Mouse (Mus musculus): ENCODE measurements at regions not wholly inside any gene's neighbourhood (a gene's known extent, or its start where the extent isn't known, plus 50 kb on each side); places are given as distances from the start of the nearest gene placed in this dataset.

- no peak for TF ChIP-seq MAFK (IDR thresholded peaks at IDR 0.05; ENCODE audit: insufficient read depth, low read depth, low read length)
- TF ChIP-seq HCFC1 (IDR thresholded peaks at IDR 0.05; ENCODE audit: borderline replicate concordance, insufficient read depth, low read length): no peak
- TF ChIP-seq CHD2 (IDR thresholded peaks at IDR 0.05; ENCODE audit: low read depth, low read length): no peak
- H3K4me1 ChIP-seq (ENCODE audit: control insufficient read depth in 2 of 2, insufficient read depth in 2 of 2, low read length in 2 of 2, poor library complexity in 1 of 2): no peaks in the 10 kb centered on the region
- no peaks in the 10 kb centered on the region for H3K36me3 ChIP-seq (ENCODE audit: control insufficient read depth, insufficient read depth, low read length, poor library complexity, severe bottlenecking)
- in situ Hi-C loops (cut with MboI; ENCODE audit: low sequenced_read_pairs in 2 of 2, unreplicated experiment in 2 of 2): no loop called here
- no peak for DNase-seq (ENCODE audit: low read depth, low spot score)
- no peak overlapping the region for H3K27ac ChIP-seq (ENCODE audit: insufficient read depth, low read depth, low read length, poor library complexity, severe bottlenecking)
- H3K4me3 ChIP-seq (ENCODE audit: insufficient read depth in 1 of 2, low read depth in 1 of 2, low read length in 2 of 2, poor library complexity in 1 of 2, severe bottlenecking in 1 of 2): no peak overlapping the region
- H3K9me3 ChIP-seq (ENCODE audit: control insufficient read depth, insufficient read depth, low read depth, low read length): no peaks in the 10 kb centered on the region
- H3K9ac ChIP-seq (ENCODE audit: insufficient read depth, low read depth, low read length, poor library complexity, severe bottlenecking): no peak overlapping the region
Measured at GRCm38 (mm10) chr16:55168433-55168832, 129.4 kb downstream of the Zpld1 start.

DNA sequence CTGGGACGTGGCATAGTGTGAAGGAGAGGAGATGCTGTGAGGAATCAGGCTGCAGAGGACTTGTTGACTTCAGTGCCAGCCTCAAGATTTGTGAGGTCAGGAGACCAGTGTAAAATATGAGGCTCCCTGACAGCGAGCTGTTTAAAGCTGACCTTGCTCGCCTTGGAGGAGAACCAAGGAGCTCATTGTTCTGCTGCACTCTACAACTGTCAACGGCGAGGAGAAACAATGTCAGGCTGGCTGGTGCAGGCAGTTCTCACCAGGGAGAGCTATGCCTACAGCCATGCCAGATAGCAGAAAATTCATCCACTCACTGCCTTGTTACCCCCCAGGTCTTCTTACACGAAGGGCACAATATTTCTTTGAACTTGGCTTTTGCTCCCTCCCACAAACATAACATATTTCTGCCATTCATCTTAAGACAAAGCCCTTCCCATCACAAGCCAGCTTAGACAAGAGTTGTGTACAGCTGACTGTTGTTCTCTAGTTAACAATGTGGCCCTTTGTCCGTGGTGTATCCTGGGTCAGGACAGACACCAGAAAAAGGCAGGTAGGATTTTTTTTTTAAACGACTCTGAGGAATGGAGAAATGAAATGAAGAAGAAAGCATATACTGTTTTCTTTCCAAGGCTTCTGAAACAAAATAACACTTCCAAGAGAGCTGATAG is 131.5 kb downstream of the Zpld1 start:
- TF ChIP-seq CHD2 (IDR thresholded peaks at IDR 0.05; ENCODE audit: low read depth, low read length) (no peak), ZNF384 (IDR thresholded peaks at IDR 0.05; ENCODE audit: low read depth, low read length) (no peak), ZC3H11A (IDR thresholded peaks at IDR 0.05; ENCODE audit: borderline replicate concordance, low read depth, low read length) (no peak), MAFK (IDR thresholded peaks at IDR 0.05; ENCODE audit: insufficient read depth, low read depth, low read length) (no peak), HCFC1 (IDR thresholded peaks at IDR 0.05; ENCODE audit: borderline replicate concordance, insufficient read depth, low read length) (no peak)
- in situ Hi-C loops (cut with MboI; ENCODE audit: low sequenced_read_pairs in 2 of 2, unreplicated experiment in 2 of 2): no loop called here
- H3K4me3 ChIP-seq (ENCODE audit: insufficient read depth in 1 of 2, low read depth in 1 of 2, low read length in 2 of 2, poor library complexity in 1 of 2, severe bottlenecking in 1 of 2): no peak overlapping the region
- DNase-seq (ENCODE audit: low read depth, low spot score): no peak
- no peak overlapping the region for H3K27ac ChIP-seq (ENCODE audit: insufficient read depth, low read depth, low read length, poor library complexity, severe bottlenecking)
- H3K9me3 ChIP-seq (ENCODE audit: control insufficient read depth, insufficient read depth, low read depth, low read length): no peaks in the 10 kb centered on the region
- H3K36me3 ChIP-seq (ENCODE audit: control insufficient read depth, insufficient read depth, low read length, poor library complexity, severe bottlenecking): no peaks in the 10 kb centered on the region
- no peak overlapping the region for H3K9ac ChIP-seq (ENCODE audit: insufficient read depth, low read depth, low read length, poor library complexity, severe bottlenecking)
- H3K4me1 ChIP-seq (ENCODE audit: control insufficient read depth in 2 of 2, insufficient read depth in 2 of 2, low read length in 2 of 2, poor library complexity in 1 of 2): no peaks in the 10 kb centered on the region

- DNase-seq (ENCODE audit: low read depth, low spot score): no peak
- Histone ChIP-seq H3K4me1 (ENCODE audit: control insufficient read depth in 2 of 2, insufficient read depth in 2 of 2, low read length in 2 of 2, poor library complexity in 1 of 2) (no peaks in the 10 kb centered on the region), H3K9me3 (ENCODE audit: control insufficient read depth, insufficient read depth, low read depth, low read length) (no peaks in the 10 kb centered on the region), H3K36me3 (ENCODE audit: control insufficient read depth, insufficient read depth, low read length, poor library complexity, severe bottlenecking) (no peaks in the 10 kb centered on the region), H3K9ac (ENCODE audit: insufficient read depth, low read depth, low read length, poor library complexity, severe bottlenecking) (no peak overlapping the region), H3K27ac (ENCODE audit: insufficient read depth, low read depth, low read length, poor library complexity, severe bottlenecking) (no peak overlapping the region), H3K4me3 (ENCODE audit: insufficient read depth in 1 of 2, low read depth in 1 of 2, low read length in 2 of 2, poor library complexity in 1 of 2, severe bottlenecking in 1 of 2) (no peak overlapping the region)
- in situ Hi-C loops (cut with MboI; ENCODE audit: low sequenced_read_pairs in 2 of 2, unreplicated experiment in 2 of 2): no loop called here
- TF ChIP-seq CHD2 (IDR thresholded peaks at IDR 0.05; ENCODE audit: low read depth, low read length) (no peak), MAFK (IDR thresholded peaks at IDR 0.05; ENCODE audit: insufficient read depth, low read depth, low read length) (no peak), HCFC1 (IDR thresholded peaks at IDR 0.05; ENCODE audit: borderline replicate concordance, insufficient read depth, low read length) (no peak), ZC3H11A (IDR thresholded peaks at IDR 0.05; ENCODE audit: borderline replicate concordance, low read depth, low read length) (no peak), ZNF384 (IDR thresholded peaks at IDR 0.05; ENCODE audit: low read depth, low read length) (no peak)
Measured at GRCm38 (mm10) chr16:55162926-55163325, 134.9 kb downstream of the Zpld1 start.

DNA sequence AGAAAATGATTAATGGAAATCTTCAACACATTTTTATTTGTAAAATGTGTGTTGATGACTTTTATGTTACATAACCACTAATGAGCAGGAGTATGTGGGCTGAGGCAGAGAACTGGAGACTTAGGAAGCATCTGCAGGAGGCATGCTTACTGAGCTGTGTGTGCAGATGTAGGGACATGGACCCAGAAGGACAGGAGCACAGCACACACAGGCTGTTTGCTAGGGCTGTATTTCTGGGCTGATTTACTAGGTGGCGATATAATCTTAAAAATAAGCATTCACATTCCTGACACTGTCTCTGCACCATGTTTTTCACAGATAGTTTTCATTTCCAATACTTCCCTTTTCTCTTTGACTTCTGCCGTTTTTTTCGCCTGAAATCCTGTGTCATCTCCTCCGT is 146.1 kb downstream of the Zpld1 start:
- TF ChIP-seq CHD2 (IDR thresholded peaks at IDR 0.05; ENCODE audit: low read depth, low read length) (no peak), MAFK (IDR thresholded peaks at IDR 0.05; ENCODE audit: insufficient read depth, low read depth, low read length) (no peak), ZC3H11A (IDR thresholded peaks at IDR 0.05; ENCODE audit: borderline replicate concordance, low read depth, low read length) (no peak), ZNF384 (IDR thresholded peaks at IDR 0.05; ENCODE audit: low read depth, low read length) (no peak), HCFC1 (IDR thresholded peaks at IDR 0.05; ENCODE audit: borderline replicate concordance, insufficient read depth, low read length) (no peak)
- Histone ChIP-seq H3K9me3 (ENCODE audit: control insufficient read depth, insufficient read depth, low read depth, low read length) (no peaks in the 10 kb centered on the region), H3K4me3 (ENCODE audit: insufficient read depth in 1 of 2, low read depth in 1 of 2, low read length in 2 of 2, poor library complexity in 1 of 2, severe bottlenecking in 1 of 2) (no peak overlapping the region), H3K9ac (ENCODE audit: insufficient read depth, low read depth, low read length, poor library complexity, severe bottlenecking) (no peak overlapping the region), H3K4me1 (ENCODE audit: control insufficient read depth in 2 of 2, insufficient read depth in 2 of 2, low read length in 2 of 2, poor library complexity in 1 of 2) (no peaks in the 10 kb centered on the region), H3K36me3 (ENCODE audit: control insufficient read depth, insufficient read depth, low read length, poor library complexity, severe bottlenecking) (no peaks in the 10 kb centered on the region), H3K27ac (ENCODE audit: insufficient read depth, low read depth, low read length, poor library complexity, severe bottlenecking) (no peak overlapping the region)
- in situ Hi-C loops (cut with MboI; ENCODE audit: low sequenced_read_pairs in 2 of 2, unreplicated experiment in 2 of 2): no loop called here
- no peak for DNase-seq (ENCODE audit: low read depth, low spot score)
